Mouse (Mus musculus) right cerebral cortex, postnatal 10 days (tissue): ENCODE data around the gene Prmt7.

Experiments used
- DNase-seq, 2 experiments: peaks; one replicate each; pipeline ENCODE4 v3.0.0; 2021; ENCODE audit warnings: low spot score in 2 of 2

Prmt7 gene

DNA sequence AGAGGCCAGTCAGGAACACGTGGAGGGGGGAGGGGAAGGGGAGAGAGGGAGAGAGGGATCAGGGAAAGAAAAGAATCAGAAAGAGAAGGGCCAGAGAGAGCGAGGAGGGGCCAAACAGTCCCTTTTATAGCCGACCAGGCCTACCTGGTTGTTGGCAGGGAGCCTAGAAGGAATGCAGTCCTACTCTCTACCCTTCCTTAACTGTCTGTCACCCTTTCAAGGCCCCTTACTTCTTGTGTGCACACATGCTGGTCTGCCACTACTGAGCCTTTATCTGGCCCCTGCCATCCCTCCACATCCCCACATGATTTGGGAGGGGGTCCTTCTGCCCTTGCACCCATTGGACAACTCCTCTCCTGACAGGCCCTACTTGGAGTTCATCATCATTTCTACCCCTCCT lies 78.0 kb downstream of the Prmt7 start:
- no peak for DNase-seq

DNA sequence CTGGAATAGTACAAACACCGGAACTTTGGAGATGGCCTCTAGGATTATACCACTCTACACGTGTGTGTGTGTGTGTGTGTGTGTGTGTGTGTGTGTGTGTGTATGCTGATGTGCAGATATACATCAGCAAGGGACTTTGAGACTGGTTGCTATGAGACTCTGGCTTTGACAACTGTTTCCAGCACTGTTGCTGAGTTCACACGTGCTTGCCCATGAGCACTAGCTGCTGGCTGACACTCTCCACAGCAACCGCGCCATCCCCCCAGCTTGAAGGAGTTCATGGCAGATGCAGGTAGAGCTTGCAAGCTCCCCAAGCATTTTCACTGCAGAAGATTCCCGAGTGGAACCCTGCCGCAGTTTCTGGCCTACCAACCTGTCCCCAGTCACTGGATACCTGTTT lies 78.7 kb downstream of the Prmt7 start:
- peak in 1 of 2 experiments; percentile 67 for DNase-seq

DNA sequence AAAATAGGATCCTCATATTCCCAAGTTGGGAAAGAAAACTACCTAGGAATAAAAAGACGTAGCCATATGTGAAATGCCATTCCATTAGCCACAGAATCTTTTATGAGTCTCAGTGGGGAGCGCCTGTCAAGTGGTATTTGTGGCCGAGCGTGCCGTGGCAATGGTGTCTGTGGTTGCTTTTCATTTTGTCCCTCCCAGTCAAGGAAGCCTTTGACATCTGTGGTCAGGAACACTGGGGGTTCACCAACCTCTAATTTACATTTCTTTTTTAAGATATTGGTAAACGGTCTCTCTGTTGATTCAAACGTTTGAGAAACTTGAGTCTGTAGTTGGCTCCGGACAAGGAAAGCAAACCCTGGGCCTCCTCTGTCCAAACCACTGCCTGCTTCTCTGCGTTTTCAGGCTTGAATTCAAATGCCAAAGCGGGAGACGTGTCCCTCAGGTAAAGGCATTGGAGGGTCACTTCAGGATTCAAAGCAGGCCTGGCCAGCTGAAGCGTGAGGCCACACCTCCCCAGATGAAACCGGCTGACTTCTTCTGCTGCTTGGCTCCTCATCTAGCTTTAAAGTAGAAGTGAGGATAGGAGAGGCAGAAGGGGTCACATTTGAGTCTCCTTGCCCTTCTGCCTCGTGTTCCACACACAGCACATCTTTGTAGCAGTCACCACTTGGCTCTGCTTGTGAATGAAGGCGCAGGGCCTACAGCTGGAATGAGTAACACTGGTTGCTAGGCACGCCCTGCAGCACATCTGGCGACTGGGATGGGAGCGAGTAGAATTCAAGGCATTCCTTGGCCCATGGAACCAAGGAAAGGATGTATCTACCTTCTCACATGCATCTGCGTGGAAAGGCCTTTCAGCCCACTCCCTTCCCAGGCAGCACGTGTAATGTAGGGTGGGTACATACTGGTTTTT lies 82.0 kb downstream of the Prmt7 start:
- DNase-seq = no peak

DNA sequence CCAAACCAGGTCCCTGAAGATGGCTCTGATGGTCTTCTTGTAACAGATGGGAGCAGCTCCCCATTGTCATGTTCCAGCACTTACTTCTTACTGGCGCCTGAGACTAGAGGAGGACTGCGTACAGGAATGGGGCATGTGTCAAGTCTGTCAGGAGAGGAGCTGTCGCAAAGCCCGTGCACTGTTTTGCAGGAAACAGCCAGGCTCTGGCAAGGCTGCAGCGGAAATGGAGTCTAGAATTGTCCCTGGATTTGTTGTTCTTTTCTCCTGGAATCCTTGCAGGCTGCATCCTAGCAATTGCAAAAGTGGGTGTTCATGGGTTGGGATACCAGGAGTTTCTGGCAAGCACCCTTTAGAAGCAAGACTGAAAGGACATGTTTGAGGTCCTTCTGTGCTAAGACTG lies 87.5 kb downstream of the Prmt7 start:
- no peak for DNase-seq

DNA sequence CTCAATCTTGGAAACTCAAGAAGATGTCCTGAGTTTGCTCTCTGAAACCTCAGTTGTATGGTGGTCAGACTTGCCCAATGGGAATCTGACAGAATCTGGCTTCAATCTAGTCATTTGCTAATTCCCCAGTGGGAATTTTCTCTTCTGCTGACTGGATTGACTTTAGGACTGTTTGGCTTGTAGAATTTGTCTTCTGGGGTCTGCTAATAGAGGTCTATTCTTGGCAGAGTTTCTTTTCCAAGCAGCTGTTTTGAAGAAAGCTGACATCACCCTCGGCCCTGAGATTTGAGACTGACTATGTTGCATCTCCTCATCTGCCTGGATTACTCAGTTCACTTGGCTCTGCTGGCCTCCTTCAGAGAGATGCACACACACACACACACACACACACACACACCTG lies 88.1 kb downstream of the Prmt7 start:
- no peak for DNase-seq

DNA sequence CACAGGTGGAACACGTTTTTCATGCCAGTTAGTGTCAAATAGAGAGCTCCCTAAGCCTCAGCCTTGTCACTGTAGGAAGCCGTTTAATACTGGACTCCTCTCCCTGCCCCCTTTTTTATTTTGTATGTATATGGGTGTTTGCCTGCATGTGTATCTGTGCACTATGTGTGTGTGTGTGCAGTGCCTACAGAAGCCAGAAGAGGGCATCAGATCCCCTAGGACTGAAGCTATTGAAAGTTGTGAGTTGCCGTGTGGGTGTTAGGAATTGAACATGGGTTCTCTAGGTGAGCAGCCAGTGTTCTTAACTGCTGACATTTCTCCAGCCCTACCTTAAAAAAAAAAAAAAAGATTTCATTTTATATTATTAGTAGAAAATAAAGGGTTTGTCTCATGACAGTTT lies 89.0 kb downstream of the Prmt7 start:
- DNase-seq = no peak

DNA sequence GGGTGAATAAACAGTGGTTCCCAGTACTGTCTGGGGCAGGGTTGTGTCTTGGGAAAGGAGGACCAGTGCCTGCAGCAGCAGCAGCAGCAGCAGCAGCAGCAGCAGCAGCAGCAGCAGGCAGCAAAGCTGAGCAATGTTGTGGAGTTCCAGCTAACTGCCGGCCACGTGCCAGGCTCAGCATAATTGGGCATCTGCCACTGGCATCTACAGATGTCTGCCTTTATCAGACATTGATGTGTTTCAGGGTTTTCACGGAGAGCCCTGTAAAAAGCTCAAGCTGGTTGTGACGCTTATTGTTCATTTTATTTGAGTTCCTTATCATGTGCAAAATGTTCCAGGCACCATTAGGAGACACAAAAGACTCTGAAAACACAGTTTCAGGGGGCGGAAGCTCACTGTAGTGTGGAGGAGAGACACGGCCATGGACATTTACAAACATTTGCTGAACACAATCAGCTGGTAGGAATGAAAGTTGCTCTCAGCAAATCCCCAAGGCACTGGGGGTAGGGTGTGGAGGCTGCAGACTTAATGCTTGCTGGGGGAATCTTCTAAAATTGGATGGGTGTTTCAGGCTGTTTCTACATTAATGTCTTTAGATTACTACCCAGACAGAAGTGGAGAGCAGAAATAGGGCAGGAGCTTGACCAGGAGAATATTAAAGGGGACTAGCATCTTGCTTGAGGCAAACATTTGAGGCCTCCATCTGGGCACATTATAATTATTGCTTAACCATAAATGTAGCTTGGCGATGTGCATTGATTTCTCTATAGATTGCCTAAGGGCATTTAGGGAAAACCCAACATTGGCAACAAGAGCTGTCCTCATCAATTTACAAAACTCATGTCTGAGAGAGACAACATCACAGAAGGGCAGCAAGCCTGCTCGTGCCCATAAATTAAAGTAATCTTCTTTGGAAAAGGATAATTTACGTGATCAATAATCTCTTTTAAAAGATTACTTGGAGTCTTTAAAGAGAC lies 90.3 kb downstream of the Prmt7 start:
- DNase-seq = peak; percentile 77 to 83
